Mouse (Mus musculus) layer of hippocampus, postnatal 10 days (tissue): ENCODE data around the gene Tecpr1. TPM values are rescaled to one million over a fixed set of nuclear protein-coding genes. Genes with fewer than 3 reads are reported as not detected.
A peak's percentile ranks its signal among the peaks of the same experiment; 100 is the strongest.

Source experiments
- DNase-seq, 2 experiments: peaks; one replicate each; pipeline ENCODE4 v3.0.0; 2021; ENCODE audit warnings: low spot score in 2 of 2
- total RNA-seq, 2 experiments: library from RNA; stranded (reverse); gene quantifications; 2 replicates each; pipeline ENCODE4 v1.2.3; 2021

The Tecpr1 gene
- total RNA-seq, 2 experiments from 2014 or later, result 85.3 to 99.4 TPM

DNA sequence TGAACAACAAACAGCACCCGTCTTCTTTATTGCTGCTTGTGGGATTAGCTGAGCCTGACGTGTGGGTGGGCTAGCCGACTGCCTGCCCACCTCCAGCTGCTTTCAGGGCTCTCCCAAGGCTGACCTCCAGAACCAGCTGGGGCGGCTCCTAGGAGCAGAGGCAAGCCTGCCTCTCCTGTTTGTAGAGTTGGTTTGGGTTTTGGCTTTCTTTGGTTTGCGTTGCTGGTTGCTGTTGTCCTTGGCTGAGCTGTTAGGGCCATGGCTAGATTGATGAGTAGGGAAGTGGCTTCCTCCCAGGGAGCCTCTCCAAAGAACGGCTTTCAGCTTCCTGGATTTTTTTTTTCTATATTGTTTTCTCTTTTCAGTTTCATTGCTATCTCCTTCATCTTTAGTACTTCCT, 45.2 kb downstream of the Tecpr1 start:
- no peak for DNase-seq

DNA sequence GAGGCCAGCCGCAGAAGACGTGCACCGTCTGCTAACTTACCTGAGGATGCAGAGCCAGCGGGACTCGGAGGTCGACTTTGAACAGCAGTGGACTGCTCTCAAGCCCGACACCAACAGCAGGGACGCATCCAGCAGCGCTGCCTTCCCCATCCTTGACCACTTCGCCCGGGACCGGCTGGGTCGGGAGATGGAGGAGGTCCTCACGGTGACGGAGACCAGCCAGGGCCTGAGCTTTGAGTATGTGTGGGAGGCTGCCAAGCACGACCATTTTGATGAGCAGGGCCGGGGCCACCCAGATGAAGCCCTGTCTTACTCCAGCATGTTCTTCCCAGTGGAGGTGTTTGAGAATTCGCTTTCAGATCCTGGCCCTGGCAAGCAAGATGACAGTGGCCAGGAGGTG, 49.8 kb downstream of the Tecpr1 start:
- no peak for DNase-seq

DNA sequence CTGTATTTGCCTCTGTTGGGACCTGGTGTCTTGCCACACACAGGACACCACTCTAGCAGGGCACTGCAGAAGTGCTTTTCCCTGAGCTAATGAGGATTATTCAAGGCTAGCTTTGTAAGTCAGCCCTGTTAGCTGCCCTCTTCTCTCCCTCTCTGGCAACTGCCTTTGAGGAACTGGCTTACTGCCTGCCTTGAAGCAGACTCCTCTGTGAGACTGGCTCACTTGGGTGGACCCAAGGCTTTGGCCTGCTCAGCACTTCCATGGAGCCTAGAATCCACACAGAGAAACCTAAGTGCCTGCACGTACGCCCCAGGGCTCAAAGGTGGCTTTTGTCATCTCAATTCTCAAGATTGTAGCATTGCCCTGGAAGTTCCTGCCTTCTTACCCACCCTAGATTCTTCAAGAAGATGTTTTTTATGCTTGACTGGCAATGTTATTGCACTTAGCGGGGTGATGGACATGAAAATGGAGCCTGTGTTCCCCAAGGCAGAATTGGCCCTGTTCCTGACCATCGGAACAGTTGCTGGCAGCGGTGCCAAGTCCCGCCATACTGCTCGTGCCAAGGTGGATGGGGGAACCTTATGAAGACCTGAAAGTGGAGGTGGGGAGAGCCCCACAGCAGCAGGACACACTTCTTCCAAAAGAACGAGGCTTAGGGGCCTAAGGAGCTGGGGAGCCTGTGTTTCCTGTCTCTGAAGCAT, 54.0 kb downstream of the Tecpr1 start:
- peak in 1 of 2 experiments; percentile 51 for DNase-seq

DNA sequence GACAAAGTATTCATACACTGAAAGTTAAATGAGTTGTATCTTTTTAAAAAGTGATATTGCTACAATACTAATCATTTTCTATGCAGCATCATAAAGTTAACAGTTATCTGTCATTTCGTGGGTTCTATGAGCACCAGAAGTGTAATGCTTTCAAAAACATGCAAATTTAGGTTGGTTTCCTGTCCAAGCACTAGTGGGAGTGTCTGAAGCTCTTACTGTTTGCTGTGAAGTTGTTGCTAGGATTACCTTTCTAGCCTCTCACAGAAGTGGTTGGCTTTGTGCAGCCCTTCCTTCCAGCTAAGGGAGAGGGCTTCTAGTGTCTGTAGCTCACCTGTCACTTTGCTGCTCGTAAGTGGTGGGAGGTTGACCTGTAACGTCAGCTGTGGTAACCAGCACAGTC, 57.7 kb downstream of the Tecpr1 start:
- no peak for DNase-seq

DNA sequence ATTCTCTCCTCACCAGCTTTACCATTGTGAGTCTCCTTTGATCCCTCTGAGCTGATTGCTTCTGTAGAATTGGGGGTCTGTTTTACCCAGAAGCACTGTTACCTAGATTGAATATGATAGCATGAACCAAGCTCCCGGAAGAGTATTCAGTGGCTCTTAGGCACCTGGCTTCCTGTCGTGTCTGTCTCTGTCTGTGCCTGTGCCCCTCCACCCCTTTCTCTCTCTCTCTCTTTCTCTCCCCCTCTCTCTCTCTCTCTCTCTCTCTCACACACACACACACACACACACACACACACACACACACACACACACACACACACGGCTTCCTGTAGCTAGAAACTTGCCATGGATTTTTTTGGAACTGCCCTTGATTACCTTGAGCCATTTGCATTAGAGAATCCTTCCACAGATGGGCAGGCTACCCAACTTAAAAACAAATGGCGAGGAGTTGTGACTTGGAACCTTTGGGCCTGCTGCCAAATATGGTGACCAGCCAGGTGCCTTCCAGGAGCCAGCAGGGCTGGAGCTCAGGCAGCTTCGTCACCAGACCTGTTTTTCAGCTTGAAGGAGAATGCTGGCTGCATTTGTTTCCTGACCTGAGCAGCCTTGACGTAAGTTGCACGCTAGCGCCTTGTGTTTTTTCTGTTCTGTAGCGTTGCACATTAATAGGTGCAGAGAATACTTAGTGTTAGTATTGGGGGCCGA, 60.5 kb downstream of the Tecpr1 start:
- DNase-seq, result no peak

DNA sequence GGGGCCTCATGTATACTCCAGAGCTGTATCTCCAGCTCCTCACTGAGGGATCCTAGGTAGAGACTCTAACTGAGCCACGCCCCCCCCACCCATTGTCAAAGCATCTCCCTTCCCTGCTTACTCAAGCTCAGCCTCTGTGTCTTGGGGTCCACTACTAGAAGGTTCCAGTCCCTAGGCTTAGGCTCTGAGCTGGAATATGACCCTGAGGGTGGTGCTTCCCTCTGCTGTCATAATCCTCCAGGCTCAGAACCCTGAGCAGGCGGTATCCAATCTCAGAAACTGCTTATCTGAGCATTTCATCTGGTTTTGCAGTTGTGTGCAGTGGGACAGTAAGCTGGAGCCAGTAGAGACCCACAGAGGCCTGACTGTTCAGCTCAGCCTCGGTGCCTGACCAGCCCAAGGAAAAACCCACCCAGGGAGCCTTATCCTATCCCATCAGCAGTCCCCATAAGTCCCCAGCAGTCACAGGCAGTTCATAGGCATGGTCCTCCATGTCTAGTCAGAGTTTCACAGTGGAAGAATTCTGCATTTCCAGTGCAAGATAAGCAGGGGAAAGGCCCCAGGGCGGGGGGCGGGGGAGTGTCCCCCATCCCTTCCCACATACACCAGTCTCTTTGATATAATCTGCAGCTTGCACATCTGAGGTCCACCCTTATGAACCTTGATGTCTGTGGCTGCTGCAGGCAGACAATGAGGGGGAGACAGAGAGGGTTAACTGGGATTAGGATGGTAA, 61.2 kb downstream of the Tecpr1 start:
- DNase-seq, result no peak

DNA sequence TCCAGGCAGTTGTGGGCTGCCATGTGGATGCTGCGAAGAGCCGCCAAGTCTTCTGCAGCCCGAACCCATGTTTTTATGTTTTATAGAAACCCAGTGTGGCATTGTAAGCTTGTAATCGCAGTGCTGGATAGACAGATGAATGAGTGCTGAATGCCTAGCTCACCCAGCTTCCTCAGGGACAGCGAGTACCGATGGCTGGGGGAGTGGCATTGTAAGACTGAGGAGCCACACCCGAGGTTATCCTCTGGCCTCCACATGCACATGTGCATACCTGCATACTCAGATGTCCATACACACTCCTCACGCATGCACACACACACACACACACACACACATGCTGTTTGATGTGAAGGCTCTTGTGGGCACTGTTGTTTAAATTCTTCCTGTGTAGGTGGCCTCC, 64.3 kb downstream of the Tecpr1 start:
- DNase-seq, result no peak

DNA sequence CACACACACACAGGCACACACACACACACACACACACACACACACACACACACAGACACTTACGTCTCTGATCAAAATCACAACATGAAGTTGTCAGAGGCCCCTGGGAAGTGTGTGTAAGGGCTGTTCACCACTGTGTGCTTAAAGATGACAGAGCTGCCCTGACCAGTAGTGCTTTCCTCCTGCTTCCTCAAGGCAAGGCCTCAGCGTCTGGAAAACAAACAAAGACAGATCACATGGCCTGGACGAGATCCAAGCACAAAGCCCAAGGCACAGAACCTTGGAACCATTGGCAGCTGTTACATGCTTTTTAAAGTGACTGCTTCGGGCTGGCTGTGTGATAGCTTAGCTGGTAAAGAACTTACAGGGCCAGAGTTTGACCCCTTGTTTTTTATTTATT, 64.8 kb downstream of the Tecpr1 start:
- DNase-seq, result peak; percentile 33 to 57

DNA sequence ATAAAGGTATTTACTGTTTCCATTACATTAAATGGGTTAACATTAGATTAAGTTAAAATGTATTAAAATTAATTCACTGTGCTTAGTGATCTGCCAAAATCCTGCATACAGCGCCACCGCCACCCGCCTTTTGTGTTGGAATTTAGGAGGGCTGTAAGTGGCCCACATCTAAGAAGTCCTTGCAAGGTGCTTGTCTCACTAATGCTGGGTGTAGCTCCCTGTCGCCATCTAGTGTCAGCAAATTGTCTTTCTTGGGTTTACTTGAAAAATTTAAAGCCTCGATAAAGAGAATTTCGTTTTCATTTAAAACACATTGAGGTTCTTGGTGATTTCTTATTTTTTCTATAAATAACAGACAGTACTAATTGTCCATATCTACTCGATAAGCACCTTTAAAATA, 68.9 kb downstream of the Tecpr1 start:
- peak; percentile 75 to 77 for DNase-seq

DNA sequence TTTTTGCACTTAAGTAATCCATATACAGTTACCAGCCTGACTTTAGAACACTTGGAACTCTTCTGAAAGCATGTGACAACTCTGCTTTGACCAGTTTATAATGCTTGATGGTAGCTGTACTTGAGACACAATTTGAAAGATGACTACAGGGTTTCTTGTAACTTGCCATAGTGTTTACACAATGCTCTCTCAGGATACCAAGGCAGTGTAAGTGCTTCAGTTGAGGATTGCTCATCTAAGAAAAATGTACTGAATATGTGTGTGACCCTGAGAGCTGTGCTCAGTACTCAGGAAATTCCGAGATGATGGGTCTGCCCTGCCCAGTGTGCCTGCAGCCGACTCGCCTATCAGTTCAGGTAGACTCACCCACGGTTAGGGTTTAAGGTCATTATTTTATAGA, 72.1 kb downstream of the Tecpr1 start:
- no peak for DNase-seq

DNA sequence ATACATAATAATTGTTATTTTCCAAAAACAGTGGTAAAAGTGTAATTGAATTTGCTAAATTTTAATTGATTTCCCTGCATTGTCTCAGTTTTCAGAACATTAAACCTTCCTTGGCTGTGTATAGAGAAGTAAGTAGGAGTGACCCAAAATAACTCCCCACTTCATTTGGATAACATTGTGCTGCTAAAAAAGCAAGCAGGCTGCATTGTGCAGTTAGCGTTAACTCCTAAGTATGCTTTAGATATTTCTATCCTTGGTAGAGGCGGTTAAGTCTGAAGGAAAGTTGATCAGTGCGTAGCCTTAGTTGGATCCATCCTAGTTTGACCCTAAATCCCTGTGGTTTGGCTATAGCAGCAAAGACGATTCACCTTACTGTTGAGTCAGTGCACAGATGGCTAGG, 73.9 kb downstream of the Tecpr1 start:
- no peak for DNase-seq

DNA sequence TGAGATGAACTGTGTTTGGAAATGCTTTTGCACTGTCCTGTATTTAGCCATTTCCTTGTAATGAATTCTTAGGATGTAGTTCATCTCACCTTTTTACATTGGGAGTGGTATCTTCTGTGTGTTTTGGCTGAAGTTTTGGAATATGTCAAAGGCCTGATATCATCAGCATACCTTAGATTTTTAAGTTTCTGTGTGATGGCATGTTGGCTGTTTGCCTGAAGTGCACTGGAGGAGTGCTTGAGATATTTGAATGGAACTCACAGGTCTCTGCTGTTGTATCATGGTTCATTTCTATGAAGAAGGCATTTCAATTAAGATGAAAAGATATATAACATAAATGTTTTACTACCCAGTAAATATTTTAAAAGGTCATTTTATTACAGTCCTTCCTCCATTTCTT, 76.5 kb downstream of the Tecpr1 start:
- DNase-seq, result no peak

Other genes with a start within 250 kb of the Tecpr1 start
- 10 to 100 TPM; 50.4 to 55.7 TPM for gene Ccz1, start 208.7 kb downstream of the Tecpr1 start, total RNA-seq
- gene Ocm, start 196.9 kb downstream of the Tecpr1 start, total RNA-seq, result under 1 TPM in 1 of 2 experiments, not detected in 1; 0.59 TPM
- 10 to 100 TPM; 83.0 to 91.0 TPM for gene Lmtk2, start 123.2 kb downstream of the Tecpr1 start, total RNA-seq
- gene Bhlha15, start 33.3 kb downstream of the Tecpr1 start, total RNA-seq, result under 1 TPM; 0.27 to 0.43 TPM
- gene Bri3, start 20.8 kb upstream of the Tecpr1 start, total RNA-seq, result 10 to 100 TPM; 64.3 to 69.4 TPM
- gene Baiap2l1, start 134.5 kb upstream of the Tecpr1 start, total RNA-seq, result under 1 TPM; 0.40 to 0.96 TPM